Mouse (Mus musculus) liver (tissue): ENCODE results near the gene Bhmt.

Experiments
- DNase-seq: peaks from one replicate; pipeline ENCODE4 v3.0.0-alpha.2; 2020; ENCODE audit warnings: mixed read lengths

Bhmt gene

GRCm38 (mm10) chr13:93637282-93638245, at the start of gene Bhmt:
TSS of gene Bhmt (minus strand) at chr13:93637961.
- DNase-seq: peak; percentile 23

GRCm38 (mm10) chr13:93687321-93687720, 49.6 kb upstream of the Bhmt start:
- no peak for DNase-seq

GRCm38 (mm10) chr13:93685226-93685625, 47.5 kb upstream of the Bhmt start:
- no peak for DNase-seq

- no peak for DNase-seq
Observed at GRCm38 (mm10) chr13:93683336-93683735, 45.6 kb upstream of the Bhmt start.

GRCm38 (mm10) chr13:93676864-93677263, 39.1 kb upstream of the Bhmt start:
- no peak for DNase-seq

GRCm38 (mm10) chr13:93674131-93674561, 36.4 kb upstream of the Bhmt start, which contains the start of the genes Bhmt2 and Dmgdh:
TSS of gene Bhmt2 (minus strand) at chr13:93674302.
TSS of gene Dmgdh (plus strand) at chr13:93674433.
- DNase-seq: peak; percentile 40

- DNase-seq: no peak
Observed at GRCm38 (mm10) chr13:93673296-93673695, 35.5 kb upstream of the Bhmt start.

- peak; percentile 14 for DNase-seq
Observed at GRCm38 (mm10) chr13:93672371-93672770, 34.6 kb upstream of the Bhmt start.

- DNase-seq: no peak
Observed at GRCm38 (mm10) chr13:93667586-93667985, 29.8 kb upstream of the Bhmt start.

- no peak for DNase-seq
Observed at GRCm38 (mm10) chr13:93657941-93658340, 20.2 kb upstream of the Bhmt start.

GRCm38 (mm10) chr13:93653382-93653781, 15.6 kb upstream of the Bhmt start:
- no peak for DNase-seq

GRCm38 (mm10) chr13:93648387-93649130, 10.8 kb upstream of the Bhmt start:
- peak; percentile 29 for DNase-seq

GRCm38 (mm10) chr13:93639636-93640035, 1.9 kb upstream of the Bhmt start:
- DNase-seq: no peak

- no peak for DNase-seq
Observed at GRCm38 (mm10) chr13:93636561-93636960, 1.2 kb downstream of the Bhmt start.

- no peak for DNase-seq
Observed at GRCm38 (mm10) chr13:93632927-93633326, 4.8 kb downstream of the Bhmt start.

- DNase-seq: no peak
Observed at GRCm38 (mm10) chr13:93630941-93631705, 6.6 kb downstream of the Bhmt start.

- no peak for DNase-seq
Observed at GRCm38 (mm10) chr13:93628861-93629260, 8.9 kb downstream of the Bhmt start.

- no peak for DNase-seq
Observed at GRCm38 (mm10) chr13:93614361-93614948, 23.3 kb downstream of the Bhmt start.

- DNase-seq: no peak
Observed at GRCm38 (mm10) chr13:93613771-93614170, 24.0 kb downstream of the Bhmt start.

GRCm38 (mm10) chr13:93612660-93613607, 24.8 kb downstream of the Bhmt start:
- DNase-seq: peak; percentile 66

GRCm38 (mm10) chr13:93608476-93608875, 29.3 kb downstream of the Bhmt start:
- no peak for DNase-seq
